Mouse (Mus musculus) limb, embryonic 14.5 days (tissue): ENCODE measurements at regions not wholly inside any gene's neighbourhood (a gene's known extent, or its start where the extent isn't known, plus 50 kb on each side); places are given as distances from the start of the nearest gene placed in this dataset.

ENCODE experiments used
- ATAC-seq: fragments of 200-750 bp; cut with Nextera tagmentation; 2 replicates; pipeline ENCODE4 v1.8.0; 2017; ENCODE audit warnings: low read depth, moderate number of reproducible peaks, moderate TSS enrichment; ENCODE audit not compliant: low FRiP score
- DNase-seq: peaks from one replicate; pipeline ENCODE4 v3.0.0-alpha.2; 2015; ENCODE audit warnings: low spot score
- H3K27ac ChIP-seq: fragments of 300-500 bp; sonication (generic); replicated peaks from 2 replicates; pipeline ENCODE4 v1.5.1; 2014; ENCODE audit warnings: low read depth, mild to moderate bottlenecking, low read length, moderate library complexity, mixed read lengths
- H3K27me3 ChIP-seq: fragments of 300-500 bp; sonication (generic); 2 replicates; pipeline ENCODE4 v1.6.1; 2014; ENCODE audit warnings: low read length, mixed read lengths; ENCODE audit not compliant: control insufficient read depth, insufficient read depth
- H3K36me3 ChIP-seq: fragments of 300-500 bp; sonication (generic); 2 replicates; pipeline ENCODE4 v1.6.1; 2014; ENCODE audit warnings: mild to moderate bottlenecking, low read length, moderate library complexity, mixed read lengths; ENCODE audit not compliant: control insufficient read depth, insufficient read depth
- H3K4me1 ChIP-seq: fragments of 300-500 bp; sonication (generic); 2 replicates; pipeline ENCODE4 v1.6.1; 2014; ENCODE audit warnings: antibody characterized with exemption, low read length, mixed read lengths; ENCODE audit not compliant: control insufficient read depth, insufficient read depth
- H3K4me2 ChIP-seq: fragments of 300-500 bp; sonication (generic); replicated peaks from 2 replicates; pipeline ENCODE4 v1.6.1; 2014; ENCODE audit warnings: low read depth, mild to moderate bottlenecking, low read length, moderate library complexity; ENCODE audit not compliant: severe bottlenecking
- H3K4me3 ChIP-seq: fragments of 300-500 bp; sonication (generic); replicated peaks from 2 replicates; pipeline ENCODE4 v1.5.1; 2014; ENCODE audit warnings: low read length
- H3K9ac ChIP-seq: fragments of 300-500 bp; sonication (generic); 2 replicates; pipeline ENCODE4 v1.6.1; 2014; ENCODE audit warnings: mild to moderate bottlenecking, low read depth, low read length, moderate library complexity; ENCODE audit not compliant: severe bottlenecking
- H3K9me3 ChIP-seq: fragments of 300-500 bp; sonication (generic); 2 replicates; pipeline ENCODE4 v1.6.1; 2016; ENCODE audit warnings: low read length; ENCODE audit not compliant: control insufficient read depth
- POLR2A ChIP-seq: fragments of 200-500 bp; IDR thresholded peaks from 2 replicates; pipeline ENCODE4 v1.8.0; 2012; ENCODE audit warnings: inconsistent platforms, mild to moderate bottlenecking, moderate library complexity, borderline replicate concordance; ENCODE audit not compliant: insufficient read depth, insufficient read length; ENCODE audit errors: extremely low read depth
- WGBS: fragments of 180-500 bp; shearing (Covaris S2); extraction: QIAGEN DNeasy Blood & Tissue Kit; methylation state at CpG from one replicate; pipeline ENCODE4 v1.1.7; 2014; 5-methylcytosine and 5-hydroxymethylcytosine counted together

DNA sequence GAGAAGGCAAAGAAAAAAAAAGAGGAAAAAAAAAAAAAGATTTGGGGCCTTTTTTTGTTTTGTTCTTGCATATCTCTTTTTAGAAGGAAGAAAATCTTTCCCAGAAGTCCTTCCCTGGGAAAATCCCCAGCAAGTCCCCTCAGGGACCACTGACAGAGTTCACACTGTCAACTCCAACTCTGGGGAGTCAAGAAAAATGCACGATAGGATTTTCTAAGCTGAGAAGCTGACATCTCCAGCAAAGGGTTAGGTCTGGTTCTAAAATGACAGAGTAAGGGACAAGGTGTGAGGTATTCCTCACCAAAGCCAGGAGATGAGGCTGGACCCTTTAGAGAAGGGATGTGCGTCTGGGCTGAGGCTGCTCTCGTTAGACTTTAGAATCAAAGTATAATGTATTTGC is 165.5 kb downstream of the Rchy1 start:
- H3K4me2 ChIP-seq, result no peak overlapping the region
- no peaks in the 10 kb centered on the region for H3K36me3 ChIP-seq
- 82% methylated on average over 3 of the region's 3 CpGs for WGBS
- no peak overlapping the region for H3K27ac ChIP-seq
- no peaks in the 10 kb centered on the region for H3K9me3 ChIP-seq
- ATAC-seq, result no peak
- no peaks in the 10 kb centered on the region for H3K27me3 ChIP-seq
- no peak for TF ChIP-seq POLR2A
- H3K9ac ChIP-seq, result no peak overlapping the region
- no peak for DNase-seq
- H3K4me3 ChIP-seq, result no peak overlapping the region
- 0 out of 2 replicates have a peak, but pooled peaks cover 8% of the 10 kb centered on the region for H3K4me1 ChIP-seq

DNA sequence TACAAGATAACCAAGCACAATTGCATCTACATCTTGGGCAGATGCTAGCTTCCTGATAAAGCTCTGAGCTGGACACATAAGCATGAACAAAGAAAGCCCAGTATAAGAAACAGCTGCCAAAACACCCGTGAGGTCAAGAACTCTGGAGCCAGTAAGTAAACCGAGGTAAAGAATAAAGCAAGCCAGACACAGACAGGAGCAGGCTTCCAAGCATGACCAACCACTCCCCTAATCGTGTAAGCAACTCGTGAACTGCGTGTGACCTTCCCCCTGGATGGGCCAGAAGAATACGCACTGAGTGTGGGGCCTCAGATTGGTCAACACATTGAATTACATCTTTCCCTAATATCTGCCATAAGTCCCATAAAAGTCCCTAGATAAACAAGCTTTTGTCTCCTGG is 170.1 kb downstream of the Rchy1 start:
- H3K4me2 ChIP-seq, result no peak overlapping the region
- no peaks in the 10 kb centered on the region for H3K36me3 ChIP-seq
- no peak overlapping the region for H3K4me3 ChIP-seq
- TF ChIP-seq POLR2A, result no peak
- DNase-seq, result no peak
- no peak overlapping the region for H3K27ac ChIP-seq
- H3K27me3 ChIP-seq, result no peaks in the 10 kb centered on the region
- H3K9ac ChIP-seq, result no peak overlapping the region
- H3K4me1 ChIP-seq, result no peaks in the 10 kb centered on the region
- no peak for ATAC-seq
- WGBS, result 67% methylated on average over 6 of the region's 6 CpGs
- H3K9me3 ChIP-seq, result no peaks in the 10 kb centered on the region

DNA sequence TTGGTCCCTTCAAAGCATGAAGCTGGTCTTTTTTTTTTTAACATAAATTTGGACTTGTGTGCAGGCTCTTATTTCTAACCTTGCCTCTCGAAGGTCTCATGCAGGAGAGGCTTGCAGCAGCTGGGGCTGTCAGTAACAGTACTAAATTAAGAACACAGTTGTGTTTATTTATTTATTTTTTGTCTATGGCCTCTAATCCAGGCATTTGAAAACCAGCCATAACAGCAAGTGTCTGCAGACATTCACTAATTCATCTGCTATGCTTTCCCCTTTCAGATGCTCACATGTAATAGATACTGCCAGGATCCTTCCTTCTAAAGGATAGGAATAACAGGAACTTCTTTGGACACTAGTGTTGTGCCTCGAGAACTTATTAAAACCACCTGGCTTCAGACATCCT is 172.5 kb downstream of the Rchy1 start:
- 31% methylated on average over 2 of the region's 2 CpGs for WGBS
- no peak overlapping the region for H3K4me2 ChIP-seq
- TF ChIP-seq POLR2A, result no peak
- no peak overlapping the region for H3K4me3 ChIP-seq
- DNase-seq (peak; percentile 54), ATAC-seq (peak; percentile 89)
- H3K27ac ChIP-seq, result no peak overlapping the region
- H3K27me3 ChIP-seq, result no peaks in the 10 kb centered on the region
- no peaks in the 10 kb centered on the region for H3K36me3 ChIP-seq
- H3K9me3 ChIP-seq, result no peaks in the 10 kb centered on the region
- H3K9ac ChIP-seq, result no peak overlapping the region
- no peaks in the 10 kb centered on the region for H3K4me1 ChIP-seq

- H3K4me1 ChIP-seq, result no peaks in the 10 kb centered on the region
- no peak for ATAC-seq
- TF ChIP-seq POLR2A, result no peak
- no peak for DNase-seq
- no peak overlapping the region for H3K9ac ChIP-seq
- no peaks in the 10 kb centered on the region for H3K36me3 ChIP-seq
- no peaks in the 10 kb centered on the region for H3K27me3 ChIP-seq
- no peak overlapping the region for H3K4me3 ChIP-seq
- H3K4me2 ChIP-seq, result no peak overlapping the region
- WGBS, result 87% methylated on average over 8 of the region's 8 CpGs
- no peaks in the 10 kb centered on the region for H3K9me3 ChIP-seq
- no peak overlapping the region for H3K27ac ChIP-seq
Measured at GRCm38 (mm10) chr5:91783966-91784365, 178.9 kb downstream of the Rchy1 start.

GRCm38 (mm10) chr5:91776971-91777370 is 185.9 kb downstream of the Rchy1 start:
- H3K27me3 ChIP-seq, result no peaks in the 10 kb centered on the region
- no peak overlapping the region for H3K4me3 ChIP-seq
- H3K9ac ChIP-seq, result no peak overlapping the region
- no peak for TF ChIP-seq POLR2A
- no peak overlapping the region for H3K4me2 ChIP-seq
- no peak for ATAC-seq
- H3K4me1 ChIP-seq, result no peaks in the 10 kb centered on the region
- no peak for DNase-seq
- no peaks in the 10 kb centered on the region for H3K36me3 ChIP-seq
- no peak overlapping the region for H3K27ac ChIP-seq
- H3K9me3 ChIP-seq, result no peaks in the 10 kb centered on the region

GRCm38 (mm10) chr5:91774065-91774464 is 188.8 kb downstream of the Rchy1 start:
- no peaks in the 10 kb centered on the region for H3K9me3 ChIP-seq

More at GRCm38 (mm10) chr5:91774065-91774464, 188.8 kb downstream of the Rchy1 start:
- Histone ChIP-seq H3K36me3 (no peaks in the 10 kb centered on the region), H3K27ac (no peak overlapping the region), H3K27me3 (no peaks in the 10 kb centered on the region), H3K4me3 (no peak overlapping the region), H3K9ac (no peak overlapping the region), H3K4me1 (no peaks in the 10 kb centered on the region), H3K4me2 (no peak overlapping the region)
- DNase-seq (no peak), ATAC-seq (no peak)
- WGBS, result 70% methylated on average over 3 of the region's 3 CpGs
- TF ChIP-seq POLR2A, result no peak
